Mouse (Mus musculus) MEL (cell line): Measurements from ENCODE around the gene Rassf2.

Source experiments
- CTCF ChIP-seq, 3 experiments: IDR thresholded peaks in 2 of 3; conservative IDR thresholded peaks in 1 of 3; 2 replicates each; pipeline ENCODE4 v1.5.1; 2011 to 2012; ENCODE audit warnings: low read length in 3 of 3, low read depth in 2 of 3, mild to moderate bottlenecking in 2 of 3, improper control_type of control experiment in 1 of 3, inconsistent platforms in 1 of 3, mixed read lengths in 1 of 3, moderate library complexity in 1 of 3; ENCODE audit not compliant: control insufficient read depth in 1 of 3, insufficient read depth in 1 of 3, poor library complexity in 1 of 3, severe bottlenecking in 1 of 3
- ELF1 ChIP-seq: IDR thresholded peaks from 2 replicates; pipeline ENCODE4 v1.6.1; 2014; ENCODE audit warnings: low read depth, mild to moderate bottlenecking, inconsistent platforms, low read length, improper control_type of control experiment, moderate library complexity
- EP300 ChIP-seq, 2 experiments: IDR thresholded peaks; 2 replicates each; pipeline ENCODE4 v1.6.1; 2011; ENCODE audit warnings: improper control_type of control experiment in 2 of 2, low read length in 2 of 2, low read depth in 1 of 2, mild to moderate bottlenecking in 1 of 2
- MAFK ChIP-seq: IDR thresholded peaks from 2 replicates; pipeline ENCODE4 v1.6.1; 2011; ENCODE audit warnings: low read depth, mild to moderate bottlenecking, low read length, improper control_type of control experiment, borderline replicate concordance
- MAZ ChIP-seq: IDR thresholded peaks from 2 replicates; pipeline ENCODE4 v1.6.1; 2012; ENCODE audit warnings: low read depth, mild to moderate bottlenecking, inconsistent platforms, low read length, improper control_type of control experiment
- MEF2A ChIP-seq: IDR thresholded peaks from 2 replicates; pipeline ENCODE4 v1.6.1; 2014; ENCODE audit warnings: low read depth, mild to moderate bottlenecking, inconsistent platforms, low read length, improper control_type of control experiment; ENCODE audit not compliant: poor library complexity, insufficient replicate concordance, severe bottlenecking; ENCODE audit errors: extremely low read depth
- MXI1 ChIP-seq: IDR thresholded peaks from 2 replicates; pipeline ENCODE4 v1.6.1; 2011; ENCODE audit warnings: mild to moderate bottlenecking, low read depth, low read length, improper control_type of control experiment
- POLR2A ChIP-seq, 2 experiments: IDR thresholded peaks; 2 replicates each; pipeline ENCODE4 v1.6.1; 2011 to 2012; ENCODE audit warnings: low read length in 2 of 2, mild to moderate bottlenecking in 2 of 2, control low read depth in 1 of 2, improper control_type of control experiment in 1 of 2, low read depth in 1 of 2, moderate library complexity in 1 of 2; ENCODE audit not compliant: control insufficient read depth in 1 of 2, insufficient read depth in 1 of 2, poor library complexity in 1 of 2
- TBP ChIP-seq: IDR thresholded peaks from 2 replicates; pipeline ENCODE4 v1.8.0; 2011; ENCODE audit warnings: low read depth, low read length, improper control_type of control experiment
- TCF12 ChIP-seq: IDR thresholded peaks from 2 replicates; pipeline ENCODE4 v1.6.1; 2014; ENCODE audit warnings: low read depth, mild to moderate bottlenecking, inconsistent platforms, low read length, improper control_type of control experiment, moderate library complexity
- USF2 ChIP-seq, 2 experiments: IDR thresholded peaks; 2 replicates each; pipeline ENCODE4 v1.6.1; 2011 to 2012; ENCODE audit warnings: improper control_type of control experiment in 2 of 2, low read length in 2 of 2, borderline replicate concordance in 1 of 2, inconsistent platforms in 1 of 2, low read depth in 1 of 2, mild to moderate bottlenecking in 1 of 2; ENCODE audit not compliant: insufficient read depth in 1 of 2
- ZC3H11A ChIP-seq: IDR thresholded peaks from 2 replicates; pipeline ENCODE4 v1.6.1; 2012; ENCODE audit warnings: low read depth, mild to moderate bottlenecking, inconsistent platforms, low read length, improper control_type of control experiment
- ZKSCAN1 ChIP-seq: IDR thresholded peaks from 2 replicates; pipeline ENCODE4 v1.6.1; 2012; ENCODE audit warnings: low read depth, mild to moderate bottlenecking, inconsistent platforms, low read length, improper control_type of control experiment, moderate library complexity

- TF ChIP-seq POLR2A (IDR thresholded peaks at IDR 0.05; ENCODE audit: control insufficient read depth in 1 of 2, insufficient read depth in 1 of 2, low read depth in 1 of 2, low read length in 2 of 2, poor library complexity in 1 of 2), result no peak
- TF ChIP-seq MEF2A, result no peak
- no peak for TF ChIP-seq TBP
- no peak for TF ChIP-seq ZC3H11A
- no peak for TF ChIP-seq USF2 (IDR thresholded peaks at IDR 0.05; ENCODE audit: borderline replicate concordance in 1 of 2, insufficient read depth in 1 of 2, low read depth in 1 of 2, low read length in 2 of 2)
- no peak for TF ChIP-seq CTCF (IDR thresholded peaks at IDR 0.05 in 2 of 3, conservative IDR thresholded peaks at IDR 0.05 in 1 of 3; ENCODE audit: control insufficient read depth in 1 of 3, insufficient read depth in 1 of 3, low read depth in 2 of 3, low read length in 3 of 3, poor library complexity in 1 of 3, severe bottlenecking in 1 of 3)
- TF ChIP-seq ELF1, result no peak
- TF ChIP-seq EP300 (IDR thresholded peaks at IDR 0.05; ENCODE audit: low read depth in 1 of 2, low read length in 2 of 2), result no peak
- no peak for TF ChIP-seq TCF12
- no peak for TF ChIP-seq ZKSCAN1
- no peak for TF ChIP-seq MAFK
- TF ChIP-seq MAZ, result no peak
- TF ChIP-seq MXI1, result no peak
Observed at GRCm38 (mm10) chr2:132027366-132027765, 2.7 kb downstream of the Rassf2 start.
